Mouse (Mus musculus): ENCODE measurements around the gene Hrh2. TPM values are rescaled to one million over a fixed set of nuclear protein-coding genes. Genes with fewer than 3 reads are reported as not detected.
A peak's percentile ranks its signal among the peaks of the same experiment; 100 is the strongest.

The Hrh2 gene
- polyA plus RNA-seq, 2 experiments = 0.13 TPM; not detected in 1

DNA sequence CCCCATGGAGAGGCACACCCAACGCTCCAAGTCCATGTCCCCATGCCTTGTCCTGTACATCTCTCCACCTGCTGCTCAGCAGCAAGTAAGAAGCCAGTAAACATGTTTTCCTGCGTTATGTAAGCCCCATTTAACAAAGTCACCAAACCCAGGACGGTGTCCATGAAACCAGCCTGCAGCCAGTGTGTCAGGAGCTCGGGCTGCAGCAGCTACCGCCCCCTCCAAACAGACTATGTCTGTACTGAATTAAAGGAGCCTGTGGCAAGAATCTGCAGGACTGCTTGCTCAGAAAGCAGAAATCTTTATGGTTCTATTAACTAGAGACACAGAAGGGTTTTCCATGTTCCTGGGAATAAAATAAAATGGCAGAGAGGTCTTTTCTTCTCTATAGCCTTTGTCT lies 53.3 kb downstream of the Hrh2 start:
- H3K9me3 ChIP-seq (ENCODE audit: control insufficient read depth, low read length) = no peaks in the 10 kb centered on the region
- no peaks in the 10 kb centered on the region for H3K36me3 ChIP-seq (ENCODE audit: control insufficient read depth, insufficient read depth, low read length)
- TF ChIP-seq POLR2A (IDR thresholded peaks at IDR 0.05; ENCODE audit: borderline replicate concordance, extremely low read depth, insufficient read depth, insufficient read length) = no peak
- WGBS = 45% methylated on average over 5 of the region's 5 CpGs
- no peak overlapping the region for H3K4me3 ChIP-seq (replicated peaks; ENCODE audit: low read length)
- peaks cover 11% of the 10 kb centered on the region for H3K4me1 ChIP-seq (ENCODE audit: control insufficient read depth, insufficient read depth, low read length)
- DNase-seq (ENCODE audit: low spot score) = no peak
- ATAC-seq (ENCODE audit: low FRiP score, low read depth) = no peak
- H3K27me3 ChIP-seq (ENCODE audit: control insufficient read depth, insufficient read depth, low read length) = no peaks in the 10 kb centered on the region
- H3K9ac ChIP-seq (ENCODE audit: low read depth, low read length, severe bottlenecking) = no peak overlapping the region
- H3K27ac ChIP-seq (replicated peaks; ENCODE audit: low read depth, low read length) = no peak overlapping the region
- H3K4me2 ChIP-seq (replicated peaks; ENCODE audit: low read depth, low read length, severe bottlenecking) = no peak overlapping the region

DNA sequence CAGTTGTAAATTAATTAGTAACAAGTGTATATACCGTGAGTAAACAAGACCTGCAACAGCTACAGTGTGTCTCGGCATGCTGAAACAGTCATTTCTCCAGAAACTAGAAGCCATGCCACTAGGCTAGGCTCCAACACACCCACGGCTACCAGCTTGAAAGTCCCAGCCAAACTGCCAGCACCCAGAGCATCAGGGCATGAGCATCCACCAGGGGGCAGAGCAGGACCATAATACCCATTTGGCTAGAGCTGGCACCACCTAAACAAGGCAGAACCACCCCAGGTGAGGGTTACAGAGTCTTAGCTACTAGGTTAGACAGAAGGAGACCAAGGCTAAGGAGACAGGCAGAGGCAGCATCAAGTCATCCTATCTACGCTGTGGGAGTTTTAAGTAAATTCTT lies 55.6 kb downstream of the Hrh2 start:
- ATAC-seq (ENCODE audit: low FRiP score, low read depth) = peak; percentile 54; the same call in 1 of the 2 replicates
- no peak for TF ChIP-seq POLR2A (IDR thresholded peaks at IDR 0.05; ENCODE audit: borderline replicate concordance, extremely low read depth, insufficient read depth, insufficient read length)
- Histone ChIP-seq H3K9ac (ENCODE audit: low read depth, low read length, severe bottlenecking) (no peak overlapping the region), H3K4me2 (replicated peaks; ENCODE audit: low read depth, low read length, severe bottlenecking) (no peak overlapping the region), H3K36me3 (ENCODE audit: control insufficient read depth, insufficient read depth, low read length) (no peaks in the 10 kb centered on the region), H3K27ac (replicated peaks; ENCODE audit: low read depth, low read length) (no peak overlapping the region), H3K9me3 (ENCODE audit: control insufficient read depth, low read length) (no peaks in the 10 kb centered on the region), H3K4me3 (replicated peaks; ENCODE audit: low read length) (no peak overlapping the region), H3K27me3 (ENCODE audit: control insufficient read depth, insufficient read depth, low read length) (no peaks in the 10 kb centered on the region), H3K4me1 (ENCODE audit: control insufficient read depth, insufficient read depth, low read length) (peaks cover 11% of the 10 kb centered on the region)
- 21% methylated on average over 4 of the region's 4 CpGs for WGBS
- peak; percentile 86 for DNase-seq (ENCODE audit: low spot score)

DNA sequence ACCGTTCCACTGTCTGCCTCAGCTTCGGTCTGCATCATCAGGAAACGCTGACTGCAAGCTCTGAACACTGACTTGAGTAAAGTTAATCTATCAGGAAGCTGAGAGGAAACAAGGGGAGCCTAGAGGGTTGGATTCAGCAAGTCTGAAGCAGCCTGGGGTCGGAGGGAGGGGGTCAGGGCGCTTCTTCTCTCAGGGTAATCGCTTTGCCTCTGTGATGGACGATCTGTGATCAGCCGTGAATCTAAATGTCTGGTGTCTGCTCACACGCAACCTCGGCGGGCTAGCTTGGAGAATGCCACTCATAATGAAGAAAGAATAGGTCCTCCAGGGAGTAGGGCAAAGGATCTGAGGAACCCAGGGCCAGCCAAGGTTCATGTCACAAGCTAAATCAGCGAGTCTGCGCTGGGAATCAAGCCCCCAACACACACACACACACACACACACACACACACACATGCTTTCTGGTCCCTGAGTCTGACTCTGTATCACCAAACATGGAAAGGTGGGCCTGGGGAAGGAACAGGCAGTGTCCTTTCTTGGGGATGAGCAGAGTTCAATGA lies 56.6 kb downstream of the Hrh2 start:
- Histone ChIP-seq H3K4me3 (replicated peaks; ENCODE audit: low read length) (no peak overlapping the region), H3K4me2 (replicated peaks; ENCODE audit: low read depth, low read length, severe bottlenecking) (no peak overlapping the region), H3K36me3 (ENCODE audit: control insufficient read depth, insufficient read depth, low read length) (no peaks in the 10 kb centered on the region), H3K27ac (replicated peaks; ENCODE audit: low read depth, low read length) (no peak overlapping the region), H3K9me3 (ENCODE audit: control insufficient read depth, low read length) (no peaks in the 10 kb centered on the region), H3K9ac (ENCODE audit: low read depth, low read length, severe bottlenecking) (no peak overlapping the region), H3K4me1 (ENCODE audit: control insufficient read depth, insufficient read depth, low read length) (peaks cover 11% of the 10 kb centered on the region), H3K27me3 (ENCODE audit: control insufficient read depth, insufficient read depth, low read length) (no peaks in the 10 kb centered on the region)
- DNase-seq (ENCODE audit: low spot score) (no peak), ATAC-seq (ENCODE audit: low FRiP score, low read depth) (no peak)
- TF ChIP-seq POLR2A (IDR thresholded peaks at IDR 0.05; ENCODE audit: borderline replicate concordance, extremely low read depth, insufficient read depth, insufficient read length) = no peak
- 56% methylated on average over 13 of the region's 13 CpGs for WGBS

DNA sequence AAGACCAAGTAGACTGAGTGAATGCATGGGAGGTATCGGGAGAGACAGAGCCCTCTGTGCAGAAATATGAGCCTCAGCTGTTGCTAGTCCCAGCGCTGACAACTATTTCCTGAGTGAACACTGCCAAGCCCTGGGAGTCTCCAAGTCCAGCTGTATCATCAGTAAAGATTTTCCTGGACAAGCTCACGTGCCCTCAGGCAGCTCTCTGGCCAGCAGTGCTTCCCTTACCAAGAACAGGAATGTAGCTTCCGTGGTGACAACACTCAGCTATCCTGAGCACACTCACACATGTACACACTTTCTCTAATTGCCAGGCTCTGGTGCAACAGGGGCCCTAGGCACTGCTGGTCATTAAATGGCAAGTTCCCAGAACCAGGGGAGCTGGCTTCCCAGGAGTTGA lies 57.1 kb downstream of the Hrh2 start:
- Histone ChIP-seq H3K36me3 (ENCODE audit: control insufficient read depth, insufficient read depth, low read length) (no peaks in the 10 kb centered on the region), H3K4me2 (replicated peaks; ENCODE audit: low read depth, low read length, severe bottlenecking) (no peak overlapping the region), H3K9me3 (ENCODE audit: control insufficient read depth, low read length) (no peaks in the 10 kb centered on the region), H3K27ac (replicated peaks; ENCODE audit: low read depth, low read length) (0 out of 2 replicates have a peak overlapping the region, but pooled peaks have one; percentile 26), H3K27me3 (ENCODE audit: control insufficient read depth, insufficient read depth, low read length) (no peaks in the 10 kb centered on the region), H3K9ac (ENCODE audit: low read depth, low read length, severe bottlenecking) (no peak overlapping the region), H3K4me1 (ENCODE audit: control insufficient read depth, insufficient read depth, low read length) (peaks cover 11% of the 10 kb centered on the region), H3K4me3 (replicated peaks; ENCODE audit: low read length) (no peak overlapping the region)
- peak; percentile 85 for DNase-seq (ENCODE audit: low spot score)
- 14% methylated on average over 4 of the region's 4 CpGs for WGBS
- no peak for TF ChIP-seq POLR2A (IDR thresholded peaks at IDR 0.05; ENCODE audit: borderline replicate concordance, extremely low read depth, insufficient read depth, insufficient read length)
- ATAC-seq (ENCODE audit: low FRiP score, low read depth) = peak; percentile 74

DNA sequence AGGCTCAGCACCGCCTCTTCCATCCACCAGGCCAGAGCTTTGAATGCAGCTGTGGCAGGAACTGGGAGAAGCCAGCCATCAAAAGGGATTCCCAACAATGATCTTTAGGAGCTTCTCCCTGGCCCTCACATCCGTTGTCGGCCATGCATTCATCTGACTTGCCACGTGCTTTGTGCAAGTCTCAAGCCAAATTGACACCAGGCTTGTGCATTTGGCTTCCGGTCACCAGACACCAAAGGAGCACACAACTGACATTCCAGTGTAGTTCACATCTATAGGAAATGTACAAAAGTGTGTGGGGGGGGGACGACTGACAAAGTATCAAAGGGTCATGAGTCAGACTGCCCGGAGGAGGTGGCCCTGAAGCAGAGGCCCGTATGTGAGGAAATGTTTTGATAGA lies 58.4 kb downstream of the Hrh2 start:
- Histone ChIP-seq H3K36me3 (ENCODE audit: control insufficient read depth, insufficient read depth, low read length) (no peaks in the 10 kb centered on the region), H3K27ac (replicated peaks; ENCODE audit: low read depth, low read length) (no peak overlapping the region), H3K9me3 (ENCODE audit: control insufficient read depth, low read length) (no peaks in the 10 kb centered on the region), H3K9ac (ENCODE audit: low read depth, low read length, severe bottlenecking) (no peak overlapping the region), H3K27me3 (ENCODE audit: control insufficient read depth, insufficient read depth, low read length) (no peaks in the 10 kb centered on the region), H3K4me1 (ENCODE audit: control insufficient read depth, insufficient read depth, low read length) (peaks cover 11% of the 10 kb centered on the region), H3K4me3 (replicated peaks; ENCODE audit: low read length) (no peak overlapping the region), H3K4me2 (replicated peaks; ENCODE audit: low read depth, low read length, severe bottlenecking) (no peak overlapping the region)
- ATAC-seq (ENCODE audit: low FRiP score, low read depth) (no peak), DNase-seq (ENCODE audit: low spot score) (no peak)
- 68% methylated on average over 8 of the region's 8 CpGs for WGBS
- no peak for TF ChIP-seq POLR2A (IDR thresholded peaks at IDR 0.05; ENCODE audit: borderline replicate concordance, extremely low read depth, insufficient read depth, insufficient read length)
